Mouse (Mus musculus) forebrain, embryonic 12.5 days (tissue): ENCODE measurements at regions not wholly inside any gene's neighbourhood (a gene's known extent, or its start where the extent isn't known, plus 50 kb on each side); places are given as distances from the start of the nearest gene placed in this dataset.

Experiments used
- ATAC-seq: fragments of 200-750 bp; cut with Nextera tagmentation; 2 replicates; pipeline ENCODE4 v1.8.0; 2017; ENCODE audit warnings: moderate TSS enrichment; ENCODE audit not compliant: low FRiP score
- H3K27ac ChIP-seq: fragments of 300-500 bp; sonication (generic); 2 replicates; pipeline ENCODE4 v1.5.1; 2016; ENCODE audit warnings: mild to moderate bottlenecking
- H3K27me3 ChIP-seq: fragments of 300-500 bp; sonication (generic); 2 replicates; pipeline ENCODE4 v1.6.1; 2016; ENCODE audit warnings: mild to moderate bottlenecking
- H3K36me3 ChIP-seq: fragments of 300-500 bp; sonication (generic); replicated peaks from 2 replicates; pipeline ENCODE4 v1.6.1; 2016; ENCODE audit warnings: mild to moderate bottlenecking
- H3K4me1 ChIP-seq: fragments of 300-500 bp; sonication (generic); 2 replicates; pipeline ENCODE4 v1.6.1; 2016
- H3K4me2 ChIP-seq: fragments of 300-500 bp; sonication (generic); 2 replicates; pipeline ENCODE4 v1.6.1; 2016; ENCODE audit warnings: mild to moderate bottlenecking, moderate library complexity
- H3K4me3 ChIP-seq: fragments of 300-500 bp; sonication (generic); replicated peaks from 2 replicates; pipeline ENCODE4 v1.5.1; 2016; ENCODE audit warnings: mild to moderate bottlenecking
- H3K9ac ChIP-seq: fragments of 300-500 bp; sonication (generic); 2 replicates; pipeline ENCODE4 v1.6.1; 2016; ENCODE audit warnings: mild to moderate bottlenecking
- H3K9me3 ChIP-seq: fragments of 300-500 bp; sonication (generic); 2 replicates; pipeline ENCODE4 v1.6.1; 2016
- WGBS: fragments of 180-500 bp; shearing (Covaris S2); methylation state at CpG from one replicate; pipeline ENCODE4 v1.1.7; 2016; 5-methylcytosine and 5-hydroxymethylcytosine counted together

GRCm38 (mm10) chr8:9152313-9152925, 462.1 kb upstream of the Arglu1 start:
- no peak overlapping the region for H3K9ac ChIP-seq
- no peak overlapping the region for H3K27ac ChIP-seq
- H3K9me3 ChIP-seq = no peaks in the 10 kb centered on the region
- H3K4me2 ChIP-seq = no peak overlapping the region
- no peak for ATAC-seq
- no peaks in the 10 kb centered on the region for H3K36me3 ChIP-seq
- H3K4me3 ChIP-seq = no peak overlapping the region
- H3K4me1 ChIP-seq = peaks cover 7% of the 10 kb centered on the region
- H3K27me3 ChIP-seq = no peaks in the 10 kb centered on the region
- 62% methylated on average over 20 of the region's 20 CpGs for WGBS

- Histone ChIP-seq H3K9me3 (no peaks in the 10 kb centered on the region), H3K9ac (no peak overlapping the region), H3K4me2 (no peak overlapping the region), H3K4me3 (no peak overlapping the region), H3K4me1 (no peaks in the 10 kb centered on the region), H3K36me3 (no peaks in the 10 kb centered on the region), H3K27ac (no peak overlapping the region), H3K27me3 (no peaks in the 10 kb centered on the region)
- 86% methylated on average over 3 of the region's 3 CpGs for WGBS
- ATAC-seq = no peak
These were observed 454.0 kb upstream of the Arglu1 start for GRCm38 (mm10) chr8:9144362-9144761.

GRCm38 (mm10) chr8:9139781-9140180, 449.5 kb upstream of the Arglu1 start:
- H3K4me2 ChIP-seq = no peak overlapping the region
- no peak overlapping the region for H3K4me3 ChIP-seq
- no peak overlapping the region for H3K27ac ChIP-seq
- H3K9ac ChIP-seq = no peak overlapping the region
- H3K9me3 ChIP-seq = no peaks in the 10 kb centered on the region
- no peak for ATAC-seq
- no peaks in the 10 kb centered on the region for H3K4me1 ChIP-seq
- no peaks in the 10 kb centered on the region for H3K27me3 ChIP-seq
- H3K36me3 ChIP-seq = no peaks in the 10 kb centered on the region
- 73% methylated on average over 3 of the region's 3 CpGs for WGBS

GRCm38 (mm10) chr8:9139059-9139620, 448.8 kb upstream of the Arglu1 start:
- no peaks in the 10 kb centered on the region for H3K36me3 ChIP-seq
- 83% methylated on average over 3 of the region's 3 CpGs for WGBS

GRCm38 (mm10) chr8:9133758-9134157, 443.4 kb upstream of the Arglu1 start:
- Histone ChIP-seq H3K4me3 (no peak overlapping the region), H3K9me3 (no peaks in the 10 kb centered on the region), H3K4me2 (no peak overlapping the region), H3K27me3 (no peaks in the 10 kb centered on the region), H3K36me3 (no peaks in the 10 kb centered on the region), H3K4me1 (no peaks in the 10 kb centered on the region), H3K9ac (no peak overlapping the region), H3K27ac (no peak overlapping the region)
- WGBS = 79% methylated on average over 7 of the region's 7 CpGs
- ATAC-seq = no peak

More at GRCm38 (mm10) chr8:9139059-9139620, 448.8 kb upstream of the Arglu1 start:
- Histone ChIP-seq H3K27ac (no peak overlapping the region), H3K4me3 (no peak overlapping the region), H3K4me1 (no peaks in the 10 kb centered on the region), H3K4me2 (no peak overlapping the region), H3K9me3 (no peaks in the 10 kb centered on the region), H3K9ac (no peak overlapping the region), H3K27me3 (no peaks in the 10 kb centered on the region)
- no peak for ATAC-seq

GRCm38 (mm10) chr8:9132612-9133218, 442.4 kb upstream of the Arglu1 start:
- H3K27ac ChIP-seq = no peak overlapping the region
- H3K36me3 ChIP-seq = no peaks in the 10 kb centered on the region
- no peaks in the 10 kb centered on the region for H3K4me1 ChIP-seq
- no peak for ATAC-seq
- no peaks in the 10 kb centered on the region for H3K9me3 ChIP-seq
- no peaks in the 10 kb centered on the region for H3K27me3 ChIP-seq
- H3K4me2 ChIP-seq = no peak overlapping the region
- no peak overlapping the region for H3K4me3 ChIP-seq
- no peak overlapping the region for H3K9ac ChIP-seq
- WGBS = 76% methylated on average over 5 of the region's 5 CpGs

DNA sequence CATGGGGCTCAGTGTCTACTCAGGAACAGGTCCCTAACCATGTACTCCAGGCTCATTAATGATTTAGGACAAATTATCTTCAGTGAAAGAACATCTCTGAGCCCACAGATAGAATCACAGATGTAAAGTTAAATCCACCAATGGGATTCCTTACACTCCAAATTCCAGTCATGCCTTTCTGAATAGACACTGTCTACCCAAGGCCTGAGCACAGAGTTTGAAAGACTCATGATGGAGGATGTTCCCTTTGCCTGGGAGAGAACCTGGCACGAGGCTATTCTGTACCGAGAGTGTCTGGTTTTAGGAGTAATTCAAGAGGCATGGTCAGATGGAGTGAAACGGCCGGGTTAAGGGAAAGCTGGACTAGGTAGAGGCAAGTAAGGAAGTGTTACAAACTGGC, 440.9 kb upstream of the Arglu1 start:
- H3K36me3 ChIP-seq = no peaks in the 10 kb centered on the region
- no peaks in the 10 kb centered on the region for H3K9me3 ChIP-seq
- no peaks in the 10 kb centered on the region for H3K4me1 ChIP-seq
- H3K4me2 ChIP-seq = no peak overlapping the region
- ATAC-seq = no peak
- H3K27ac ChIP-seq = no peak overlapping the region
- H3K9ac ChIP-seq = no peak overlapping the region
- H3K4me3 ChIP-seq = no peak overlapping the region
- WGBS = 86% methylated on average over 4 of the region's 4 CpGs
- H3K27me3 ChIP-seq = no peaks in the 10 kb centered on the region

DNA sequence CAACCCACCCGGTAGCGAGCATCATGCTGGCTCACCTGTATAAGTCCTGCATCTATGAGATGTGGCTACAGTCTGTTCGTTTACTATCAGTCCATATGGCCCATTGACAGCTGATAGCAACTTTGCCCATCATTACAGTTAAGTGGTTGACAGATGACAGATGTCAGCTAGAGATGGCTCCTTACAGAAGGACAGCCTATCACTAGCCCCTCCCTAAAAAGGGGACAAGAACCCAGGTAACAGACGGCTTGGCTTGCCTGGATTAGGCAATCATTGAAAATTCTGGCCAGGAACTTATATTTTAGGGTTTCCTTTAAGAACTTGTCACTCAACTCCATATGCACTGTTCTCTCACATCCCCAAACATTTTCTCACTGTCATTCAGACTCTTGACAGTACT, 434.2 kb upstream of the Arglu1 start:
- no peak overlapping the region for H3K4me3 ChIP-seq
- 89% methylated on average over 4 of the region's 4 CpGs for WGBS
- H3K9me3 ChIP-seq = no peaks in the 10 kb centered on the region
- no peaks in the 10 kb centered on the region for H3K36me3 ChIP-seq
- H3K27ac ChIP-seq = no peak overlapping the region
- no peaks in the 10 kb centered on the region for H3K4me1 ChIP-seq
- no peak overlapping the region for H3K4me2 ChIP-seq
- H3K27me3 ChIP-seq = no peaks in the 10 kb centered on the region
- no peak overlapping the region for H3K9ac ChIP-seq
- no peak for ATAC-seq

GRCm38 (mm10) chr8:9117809-9118737, 427.8 kb upstream of the Arglu1 start:
- H3K36me3 ChIP-seq = no peaks in the 10 kb centered on the region
- no peak overlapping the region for H3K9ac ChIP-seq
- 88% methylated on average over 27 of the region's 27 CpGs for WGBS
- no peak for ATAC-seq
- H3K27ac ChIP-seq = no peak overlapping the region
- no peaks in the 10 kb centered on the region for H3K9me3 ChIP-seq
- H3K4me3 ChIP-seq = no peak overlapping the region
- no peaks in the 10 kb centered on the region for H3K27me3 ChIP-seq
- H3K4me1 ChIP-seq = no peaks in the 10 kb centered on the region
- H3K4me2 ChIP-seq = no peak overlapping the region

DNA sequence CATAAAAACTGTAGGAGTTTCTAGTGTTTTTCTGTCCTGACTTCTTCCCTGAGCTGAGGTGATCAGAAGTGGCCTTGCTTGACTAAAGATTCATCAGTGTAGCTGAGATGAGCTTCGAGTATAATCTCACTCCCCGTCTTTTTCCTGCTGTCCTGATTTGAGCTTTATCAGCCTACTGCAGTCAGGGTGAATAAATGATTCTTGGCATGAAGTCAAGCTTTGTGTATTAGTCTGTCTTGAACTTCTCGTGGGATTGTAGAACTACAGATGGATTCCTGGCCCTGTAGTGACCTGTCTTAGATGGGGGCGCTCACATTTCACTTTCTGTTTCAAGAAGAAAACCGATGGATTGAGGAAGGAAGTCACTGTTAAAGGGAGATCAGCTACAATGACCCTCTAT, 405.7 kb upstream of the Arglu1 start:
- no peak overlapping the region for H3K4me2 ChIP-seq
- ATAC-seq = no peak
- H3K27me3 ChIP-seq = no peaks in the 10 kb centered on the region
- H3K9ac ChIP-seq = no peak overlapping the region
- no peak overlapping the region for H3K27ac ChIP-seq
- no peaks in the 10 kb centered on the region for H3K9me3 ChIP-seq
- H3K4me3 ChIP-seq = no peak overlapping the region
- no peaks in the 10 kb centered on the region for H3K4me1 ChIP-seq
- 79% methylated on average over 5 of the region's 5 CpGs for WGBS
- no peaks in the 10 kb centered on the region for H3K36me3 ChIP-seq

GRCm38 (mm10) chr8:9094002-9094401, 403.7 kb upstream of the Arglu1 start:
- no peak overlapping the region for H3K27ac ChIP-seq
- no peaks in the 10 kb centered on the region for H3K27me3 ChIP-seq
- H3K4me2 ChIP-seq = no peak overlapping the region
- H3K4me1 ChIP-seq = no peaks in the 10 kb centered on the region
- H3K9ac ChIP-seq = no peak overlapping the region
- H3K9me3 ChIP-seq = no peaks in the 10 kb centered on the region
- whole genome bisulfite sequencing = 78% methylated on average over 9 of the region's 9 CpGs
- no peaks in the 10 kb centered on the region for H3K36me3 ChIP-seq
- no peak for ATAC-seq
- H3K4me3 ChIP-seq = no peak overlapping the region

DNA sequence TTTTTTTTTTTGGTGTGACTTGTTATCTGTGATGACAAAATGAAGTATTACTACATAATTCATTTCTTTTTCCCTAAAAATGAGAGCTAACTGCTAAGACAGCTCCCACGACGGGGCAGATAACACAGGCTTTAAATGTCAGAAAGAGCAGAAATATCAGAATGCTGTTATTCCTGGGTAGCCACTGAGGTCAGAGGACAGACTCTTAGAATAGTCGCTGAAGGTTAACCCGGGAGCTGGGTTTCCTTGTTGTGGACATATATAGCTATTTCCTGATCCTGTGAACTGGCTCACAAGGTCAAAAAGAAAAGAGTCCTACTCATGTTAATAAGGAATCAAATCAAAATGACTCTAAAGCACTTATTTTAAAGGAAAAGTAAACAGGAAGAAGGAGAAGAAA, 403.0 kb upstream of the Arglu1 start:
- H3K9ac ChIP-seq = no peak overlapping the region
- 85% methylated on average over 4 of the region's 4 CpGs for WGBS
- H3K36me3 ChIP-seq = no peaks in the 10 kb centered on the region
- no peaks in the 10 kb centered on the region for H3K4me1 ChIP-seq
- no peak overlapping the region for H3K4me3 ChIP-seq
- no peaks in the 10 kb centered on the region for H3K9me3 ChIP-seq
- no peaks in the 10 kb centered on the region for H3K27me3 ChIP-seq
- ATAC-seq = no peak
- H3K27ac ChIP-seq = no peak overlapping the region
- no peak overlapping the region for H3K4me2 ChIP-seq
